Mouse (Mus musculus): ENCODE results near the gene Mrc1.

- TF ChIP-seq POLR2A (IDR thresholded peaks at IDR 0.05; ENCODE audit: extremely low read depth, insufficient read depth, low read length) (no peak), CTCF (IDR thresholded peaks at IDR 0.05; ENCODE audit: low read depth, low read length) (no peak)
These were observed 29.2 kb downstream of the Mrc1 start for GRCm38 (mm10) chr2:14258345-14258850.
